Mouse (Mus musculus): Measurements from ENCODE around the gene Anapc11.

Gene Anapc11

DNA sequence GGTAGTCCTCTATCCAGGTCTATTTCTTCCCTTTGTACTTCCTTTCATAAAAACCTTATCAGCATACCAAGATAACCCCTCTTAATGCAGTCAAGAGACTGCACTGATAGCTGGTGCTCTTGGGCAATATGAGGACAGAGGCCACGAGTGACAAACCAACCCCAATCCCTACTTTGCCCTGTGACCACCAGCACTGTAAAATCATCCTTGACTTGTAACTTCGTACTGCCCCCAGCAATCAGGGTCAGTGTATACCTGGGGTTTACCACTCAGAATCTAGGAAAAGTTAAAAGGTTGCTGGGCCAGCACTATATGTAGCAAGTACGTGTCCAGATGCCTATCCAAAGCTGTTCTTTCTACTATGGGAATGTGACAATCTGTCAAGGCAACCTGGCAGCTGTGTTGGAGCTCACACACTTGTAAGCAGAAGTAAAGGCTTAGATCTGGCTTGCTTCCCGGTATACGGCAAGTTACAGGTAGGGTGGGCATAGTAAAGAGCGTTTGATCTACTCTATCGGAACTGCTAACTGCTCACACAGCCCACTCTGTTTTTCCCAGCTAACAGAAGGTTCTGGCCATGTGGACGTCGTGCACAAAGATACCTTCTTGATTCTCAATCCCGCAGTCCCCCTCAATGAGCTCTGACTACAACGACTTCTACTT is 26.3 kb upstream of the Anapc11 start:
- ChIA-PET CTCF (interaction anchor here in 2 of 4 experiments (0.7 to 3.4 kb wide), 9 partner anchors 9 to 204 kb away, joined by 3 to 18 read pairs (median 3); partner anchors contain the start of gene Rac3 (in 1 of the 2)), POLR2A (interaction anchor here in 3 of 4 experiments (0.6 to 16.3 kb wide), 92 partner anchors 8 to 657 kb away, joined by 3 to 358 read pairs (median 10); partner anchors contain the start of genes Arhgdia (in 3 of the 3), Arl16 (in 3 of the 3), Gcgr (in 3 of the 3) and Mafg (in 3 of the 3))

DNA sequence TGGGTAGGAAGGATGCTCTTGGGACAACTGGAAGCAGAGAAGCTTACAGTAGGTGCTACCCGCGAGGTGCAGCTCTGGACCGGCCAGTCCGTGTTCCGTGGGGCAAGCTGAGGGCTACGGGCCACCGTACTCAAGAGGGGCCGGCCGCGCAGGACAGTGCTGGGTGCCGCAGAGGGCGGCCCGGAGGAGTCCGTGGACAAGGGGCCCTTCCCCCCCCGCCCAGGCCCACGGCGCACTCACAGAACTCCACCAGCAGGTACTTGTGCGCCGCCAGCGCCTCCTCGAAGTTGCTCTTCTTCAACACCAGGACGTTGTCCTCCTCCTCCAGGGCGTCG is 25.8 kb upstream of the Anapc11 start:
- ChIA-PET CTCF (interaction anchor here in 3 of 4 experiments (0.6 to 3.4 kb wide), 12 partner anchors 10 to 643 kb away, joined by 3 to 18 read pairs (median 4); partner anchors contain the start of gene Rac3 (in 1 of the 3)), POLR2A (interaction anchor here (0.6 to 16.3 kb wide), 140 partner anchors 8 to 1101 kb away, joined by 3 to 358 read pairs (median 6); partner anchors contain the start of genes Arhgdia (in 3 of the 4), Arl16 (in 3 of the 4), Gcgr (in 3 of the 4) and Mafg (in 3 of the 4))

DNA sequence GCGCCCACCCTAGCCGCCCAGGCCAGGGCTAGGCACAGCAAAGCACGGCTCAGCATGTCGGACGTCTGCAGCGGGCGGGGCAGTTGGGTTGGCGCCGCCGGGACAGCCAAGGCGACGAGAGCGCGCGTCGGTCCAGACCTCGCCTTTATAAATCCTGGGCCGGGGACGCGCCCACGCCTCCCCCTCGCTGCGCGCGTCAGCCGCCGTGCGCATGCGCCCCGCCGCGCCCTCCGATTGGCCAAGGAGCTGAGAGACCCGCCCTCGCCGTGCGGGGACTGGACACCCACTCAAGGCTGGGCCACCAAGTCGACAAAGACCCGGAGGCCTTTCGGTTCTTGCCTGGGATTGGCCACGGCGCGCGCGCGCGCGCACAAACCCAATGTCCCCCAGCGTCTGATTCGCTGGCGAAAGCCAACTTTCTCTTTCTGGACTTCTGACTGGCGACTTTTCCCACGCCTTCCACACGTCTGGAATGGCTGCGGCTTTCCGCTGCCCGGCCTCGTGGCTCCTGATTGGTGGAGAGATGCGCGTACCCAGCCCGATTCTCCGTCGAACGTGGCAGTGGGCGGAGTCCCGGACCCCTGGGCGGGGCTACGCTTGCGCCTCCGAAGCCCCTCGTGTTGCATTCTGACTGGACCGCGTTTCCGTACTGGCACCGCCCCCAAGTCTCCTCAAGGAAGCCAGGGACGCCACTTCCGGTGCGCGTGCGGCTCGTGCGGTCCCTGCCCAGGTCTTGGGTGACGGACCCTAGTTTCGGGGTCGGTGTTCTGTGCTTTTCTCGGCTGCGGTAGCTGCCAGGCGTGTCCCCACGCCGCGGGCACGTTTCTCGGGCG is 25.3 kb upstream of the Anapc11 start, which contains the start of gene P4hb:
TSS of gene P4hb (minus strand) at position 502 of the 833 bp plus-strand sequence.
- ChIA-PET POLR2A (interaction anchor here (0.5 to 16.3 kb wide), 181 partner anchors 9 to 1100 kb away, joined by 3 to 358 read pairs (median 5); partner anchors contain the start of genes Arhgdia (in 3 of the 4), Arl16 (in 3 of the 4), Ccdc137 (in 3 of the 4) and Gcgr (in 3 of the 4)), CTCF (interaction anchor here in 3 of 4 experiments (0.6 to 3.4 kb wide), 14 partner anchors 9 to 643 kb away, joined by 3 to 18 read pairs (median 3); partner anchors contain the start of gene Rac3 (in 1 of the 3))

DNA sequence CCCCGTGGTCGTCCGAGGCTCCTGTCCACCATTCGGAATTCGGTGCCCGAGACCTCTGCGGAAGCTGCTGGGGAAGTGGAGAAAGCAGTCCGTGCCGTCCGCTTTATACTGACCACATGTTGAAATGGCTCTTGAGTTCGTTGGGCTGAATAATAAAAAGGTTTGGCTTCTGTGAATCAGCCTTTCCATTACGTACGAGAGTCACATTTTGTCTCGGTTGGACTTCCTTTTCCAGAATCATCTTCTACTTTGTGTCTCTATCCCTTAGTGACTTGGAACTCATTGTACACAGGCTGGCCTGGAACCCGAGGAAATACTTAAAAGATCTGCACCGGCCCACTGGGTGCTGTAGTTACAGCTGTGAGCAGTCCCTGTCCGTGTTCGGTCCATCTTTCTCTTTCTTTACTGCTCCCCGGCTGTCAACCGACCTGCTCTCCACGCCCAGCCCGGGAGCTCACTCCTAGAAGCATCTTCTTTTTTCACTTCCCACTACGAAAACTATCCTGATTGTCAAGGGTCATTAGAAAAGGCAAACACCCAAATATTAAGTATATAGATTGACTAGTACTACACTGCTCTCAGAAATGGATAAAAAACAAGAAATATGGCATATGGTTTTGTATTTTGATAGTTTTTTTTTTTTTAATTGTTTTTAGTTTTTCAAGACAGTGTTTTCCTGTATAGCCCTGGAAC is 24.5 kb upstream of the Anapc11 start:
- CTCF ChIA-PET, result interaction anchor here in 3 of 4 experiments (0.6 to 3.4 kb wide), 5 partner anchors 9 to 203 kb away, joined by 3 to 18 read pairs (median 5); no protein-coding TSS in a partner anchor
- POLR2A ChIA-PET, result interaction anchor here (0.5 to 16.3 kb wide), 89 partner anchors 8 to 1099 kb away, joined by 3 to 358 read pairs (median 6); partner anchors contain the start of genes Arl16 (in 3 of the 4), Gcgr (in 3 of the 4), Mrpl12 (in 3 of the 4) and Pycr1 (in 3 of the 4)

DNA sequence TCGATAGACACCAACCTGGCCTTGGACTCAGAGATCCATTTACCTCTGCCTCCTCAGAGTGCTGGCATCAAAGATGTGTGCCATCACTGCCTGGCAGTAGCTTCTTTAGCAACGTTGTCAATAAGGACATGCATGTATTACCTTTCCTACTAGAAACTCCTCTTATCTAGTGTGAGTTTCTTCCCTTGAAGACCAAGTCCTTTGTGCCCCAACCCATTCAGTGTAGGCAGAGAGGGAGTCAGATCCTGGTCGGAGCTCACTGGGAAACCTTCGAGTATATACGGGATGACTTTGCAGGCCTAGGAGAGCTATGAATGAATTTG is 24.0 kb upstream of the Anapc11 start:
- ChIA-PET POLR2A (interaction anchor here (0.6 to 16.3 kb wide), 68 partner anchors 8 to 631 kb away, joined by 3 to 358 read pairs (median 6); partner anchors contain the start of genes Mrpl12 (in 4 of the 4), Arl16 (in 3 of the 4), Pycr1 (in 3 of the 4) and Arhgdia (in 2 of the 4)), CTCF (interaction anchor here in 2 of 4 experiments (0.6 to 3.4 kb wide), 4 partner anchors 8 to 202 kb away, joined by 3 to 18 read pairs (median 7); no protein-coding TSS in a partner anchor)

DNA sequence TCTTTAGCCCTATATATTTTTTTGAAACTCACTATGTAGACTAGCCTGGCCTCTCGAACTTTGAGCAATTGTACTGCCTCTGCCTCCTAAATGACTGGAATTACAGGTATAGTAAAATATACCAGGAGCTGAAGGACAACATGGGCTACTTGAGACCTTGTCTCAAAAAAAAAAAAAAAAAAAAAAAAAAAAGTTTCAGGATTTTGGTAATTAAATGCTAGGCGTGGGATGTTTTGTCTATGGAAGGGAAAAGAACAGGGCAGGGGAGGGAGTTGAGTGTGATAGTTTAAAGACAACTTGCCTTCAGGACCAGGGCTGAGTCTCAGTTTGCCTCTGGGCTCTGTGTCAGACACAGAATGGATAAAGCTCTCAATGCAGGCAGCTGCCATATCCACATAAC is 23.2 kb upstream of the Anapc11 start:
- POLR2A ChIA-PET, result interaction anchor here (0.6 to 16.3 kb wide), 42 partner anchors 10 to 572 kb away, joined by 3 to 358 read pairs (median 5); partner anchors contain the start of genes Mcrip1 (in 2 of the 4), Mrpl12 (in 2 of the 4), Npb (in 2 of the 4) and Ppp1r27 (in 2 of the 4)
- CTCF ChIA-PET, result interaction anchor here in 1 of 4 experiments (0.5 to 3.4 kb wide), 2 partner anchors 7 to 128 kb away, joined by 5 to 18 read pairs; no protein-coding TSS in a partner anchor

DNA sequence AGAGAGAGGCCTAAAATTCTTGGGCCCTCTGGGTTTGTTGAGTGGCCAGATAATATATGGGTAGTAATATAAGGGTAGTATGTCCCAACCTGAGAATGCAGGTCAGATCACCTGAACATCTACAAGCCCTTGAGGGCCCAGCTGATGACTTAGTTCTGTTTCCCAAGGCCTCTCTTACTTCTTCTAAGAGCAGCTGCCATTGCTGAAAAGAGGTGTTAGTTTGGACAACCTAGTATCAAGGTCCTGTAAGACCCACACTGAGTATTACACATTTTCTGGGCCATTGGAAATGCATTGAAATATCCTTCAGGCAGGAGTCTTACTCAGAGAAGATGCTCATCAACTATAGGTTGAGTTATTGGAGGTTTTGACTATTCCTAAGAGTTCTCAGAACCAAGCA is 22.3 kb upstream of the Anapc11 start:
- ChIA-PET POLR2A (interaction anchor here in 3 of 4 experiments (0.8 to 16.3 kb wide), 21 partner anchors 9 to 274 kb away, joined by 3 to 358 read pairs (median 8); partner anchors contain the start of genes Pycr1 (in 2 of the 3), Slc25a10 (in 2 of the 3), Alyref (in 1 of the 3) and Anapc11 (in 1 of the 3)), CTCF (interaction anchor here in 2 of 4 experiments (1.6 to 1.9 kb wide), 2 partner anchors 138 to 200 kb away, joined by 3 to 6 read pairs; partner anchors contain the start of gene Lrrc45 (in 1 of the 2))

DNA sequence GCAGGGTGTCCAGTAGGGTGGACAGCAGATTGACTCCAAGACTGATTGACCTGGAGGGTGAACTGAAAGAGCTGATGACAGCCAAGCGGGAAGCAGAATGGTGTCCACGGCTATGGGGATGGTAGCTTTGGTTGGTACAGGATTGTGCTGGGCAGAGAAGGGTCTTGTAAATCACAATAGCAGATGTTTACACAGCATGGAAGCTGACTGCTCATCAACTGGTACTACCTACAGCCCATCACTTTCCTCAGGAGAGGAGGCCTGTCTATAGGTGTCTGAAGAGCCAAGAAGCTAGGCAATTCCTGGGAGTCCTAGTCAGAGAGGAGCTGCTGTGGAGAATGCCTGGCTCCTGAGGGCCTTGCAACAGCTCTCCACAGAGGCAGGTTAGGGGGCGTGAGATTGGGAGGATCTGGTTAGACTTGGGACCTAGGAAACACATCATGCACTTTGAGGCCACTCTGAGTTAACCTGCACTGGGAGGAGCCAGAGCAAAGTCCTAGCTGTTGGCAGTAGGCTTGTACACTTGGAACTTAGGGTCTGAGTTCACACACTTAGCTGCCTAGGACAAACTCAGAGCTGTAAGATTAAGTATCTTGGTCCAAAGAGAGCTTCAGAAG is 21.7 kb upstream of the Anapc11 start:
- ChIA-PET CTCF (interaction anchor here in 3 of 4 experiments (0.7 to 1.9 kb wide), 13 partner anchors 9 to 200 kb away, joined by 3 to 14 read pairs (median 4); partner anchors contain the start of genes Pycr1 (in 2 of the 3) and Lrrc45 (in 1 of the 3)), POLR2A (interaction anchor here (0.6 to 16.3 kb wide), 42 partner anchors 8 to 394 kb away, joined by 3 to 358 read pairs (median 4); partner anchors contain the start of genes Alyref (in 2 of the 4), Mrpl12 (in 2 of the 4), Slc25a10 (in 2 of the 4) and Anapc11 (in 1 of the 4))

DNA sequence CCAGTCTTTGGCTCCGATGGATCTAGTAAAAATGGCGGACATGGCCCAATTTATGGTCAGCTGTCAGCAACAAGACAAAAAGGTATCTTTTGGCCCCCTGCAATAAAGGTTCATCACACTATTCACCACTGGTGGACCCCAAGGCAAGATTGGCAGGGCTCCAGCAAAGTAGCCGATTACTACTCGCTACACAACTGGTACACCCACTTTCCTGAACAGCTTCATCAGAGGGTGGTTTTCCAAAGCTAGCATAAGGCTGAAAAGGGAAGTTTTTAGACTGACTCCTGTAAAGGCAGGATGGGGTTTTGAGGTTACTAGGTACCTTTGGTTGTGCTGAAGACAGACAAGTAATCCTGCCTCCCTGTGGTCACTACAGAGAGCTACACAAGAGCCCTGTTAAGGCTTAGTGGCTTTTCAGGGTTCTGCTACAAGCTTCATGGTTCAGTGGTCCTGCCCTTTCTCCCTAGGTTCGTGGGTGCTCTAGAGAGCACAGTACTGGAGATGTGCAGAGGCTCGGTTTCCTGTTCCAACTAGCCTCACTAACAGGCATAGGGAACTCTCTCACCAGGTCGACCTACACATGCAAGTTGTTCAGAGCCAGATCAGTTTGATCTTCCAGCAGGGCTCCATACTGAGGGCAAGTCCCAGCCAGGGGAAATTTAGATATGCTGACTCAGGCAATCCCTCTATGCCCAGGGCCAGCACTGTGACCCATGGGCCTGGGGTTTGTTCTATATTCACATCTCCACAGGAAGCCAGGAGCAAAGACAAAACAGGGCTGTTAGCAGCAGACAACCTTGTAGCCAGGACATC is 20.8 kb upstream of the Anapc11 start:
- ChIA-PET POLR2A (interaction anchor here in 3 of 4 experiments (0.6 to 16.3 kb wide), 50 partner anchors 8 to 669 kb away, joined by 3 to 358 read pairs (median 4); partner anchors contain the start of genes Alyref (in 2 of the 3), Mrpl12 (in 2 of the 3), Slc25a10 (in 2 of the 3) and Anapc11 (in 1 of the 3)), CTCF (interaction anchor here (0.5 to 1.9 kb wide), 24 partner anchors 8 to 1937 kb away, joined by 3 to 14 read pairs (median 4); partner anchors contain the start of genes Pycr1 (in 2 of the 4) and Lrrc45 (in 1 of the 4))

DNA sequence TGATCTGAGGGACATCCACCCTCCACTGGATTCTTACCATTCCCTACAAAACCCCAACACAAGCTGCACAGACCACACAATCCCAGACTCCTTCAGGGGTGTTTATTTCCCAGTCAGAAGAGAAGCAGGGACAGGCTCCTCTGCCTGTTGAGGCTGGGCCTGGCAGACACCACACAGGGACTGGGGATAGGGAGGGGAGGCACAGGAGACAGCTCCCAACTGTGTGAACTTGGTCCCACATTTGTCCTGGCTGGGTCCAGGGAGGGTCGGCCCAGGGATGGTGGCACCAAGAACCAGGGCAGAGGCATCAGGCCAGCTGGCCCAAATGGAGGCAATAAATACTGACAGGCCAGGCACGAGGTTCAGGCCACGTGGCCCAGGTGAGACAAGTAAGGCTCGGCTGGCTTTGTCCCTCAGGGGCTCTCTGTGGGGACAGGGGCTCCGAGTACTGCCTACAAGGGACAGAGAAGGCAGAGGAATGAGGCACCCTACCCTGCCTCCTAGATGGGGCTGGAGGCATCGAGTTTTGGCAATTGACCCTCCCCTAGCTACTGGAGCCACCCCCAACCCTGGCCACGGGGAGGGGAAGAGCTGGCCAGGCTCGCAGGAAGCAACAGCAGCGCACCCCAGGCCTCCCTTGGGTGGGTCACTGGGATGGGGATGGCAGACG is 20.1 kb upstream of the Anapc11 start:
- ChIA-PET POLR2A (interaction anchor here in 3 of 4 experiments (0.6 to 16.3 kb wide), 32 partner anchors 8 to 670 kb away, joined by 3 to 358 read pairs (median 7); partner anchors contain the start of genes Alyref (in 2 of the 3), Slc25a10 (in 2 of the 3), Anapc11 (in 1 of the 3) and Fasn (in 1 of the 3)), CTCF (interaction anchor here (0.5 to 2.4 kb wide), 18 partner anchors 7 to 1937 kb away, joined by 3 to 25 read pairs (median 4); partner anchors contain the start of gene Pycr1 (in 2 of the 4))

DNA sequence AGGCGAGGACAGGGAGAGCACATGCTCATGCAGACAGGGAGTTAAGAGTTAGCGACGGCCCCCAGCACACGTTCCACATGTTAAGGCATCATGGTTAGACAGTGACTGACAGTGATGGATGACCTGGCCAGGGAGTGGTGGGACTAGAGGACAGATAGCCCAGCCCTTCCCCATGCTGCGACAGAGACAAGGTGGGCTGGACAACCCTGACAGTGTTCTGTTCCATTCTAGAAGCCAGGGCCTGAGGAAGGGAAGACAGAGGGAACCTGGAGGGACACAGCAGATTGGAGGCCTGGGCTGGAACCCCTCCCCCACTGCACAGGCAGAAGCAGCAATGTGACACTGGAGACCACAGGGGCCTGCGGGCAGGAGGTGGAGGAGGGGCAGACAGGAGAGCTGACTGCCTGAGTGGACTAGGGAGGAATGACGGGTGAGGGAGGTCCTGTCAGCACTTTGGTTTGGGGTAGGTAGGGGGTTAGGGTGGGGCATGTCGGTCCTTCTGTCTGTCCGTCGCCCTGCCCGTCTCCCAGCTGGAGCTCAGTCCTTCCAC is 19.5 kb upstream of the Anapc11 start:
- CTCF ChIA-PET, result interaction anchor here in 3 of 4 experiments (0.7 to 2.6 kb wide), 22 partner anchors 9 to 155 kb away, joined by 3 to 25 read pairs (median 4); partner anchors contain the start of genes Arl16 (in 1 of the 3) and Pycr1 (in 1 of the 3)
- POLR2A ChIA-PET, result interaction anchor here in 3 of 4 experiments (0.6 to 16.3 kb wide), 47 partner anchors 9 to 372 kb away, joined by 3 to 358 read pairs (median 5); partner anchors contain the start of genes Alyref (in 2 of the 3), Cenpx (in 2 of the 3), Lrrc45 (in 2 of the 3) and Sirt7 (in 2 of the 3)

DNA sequence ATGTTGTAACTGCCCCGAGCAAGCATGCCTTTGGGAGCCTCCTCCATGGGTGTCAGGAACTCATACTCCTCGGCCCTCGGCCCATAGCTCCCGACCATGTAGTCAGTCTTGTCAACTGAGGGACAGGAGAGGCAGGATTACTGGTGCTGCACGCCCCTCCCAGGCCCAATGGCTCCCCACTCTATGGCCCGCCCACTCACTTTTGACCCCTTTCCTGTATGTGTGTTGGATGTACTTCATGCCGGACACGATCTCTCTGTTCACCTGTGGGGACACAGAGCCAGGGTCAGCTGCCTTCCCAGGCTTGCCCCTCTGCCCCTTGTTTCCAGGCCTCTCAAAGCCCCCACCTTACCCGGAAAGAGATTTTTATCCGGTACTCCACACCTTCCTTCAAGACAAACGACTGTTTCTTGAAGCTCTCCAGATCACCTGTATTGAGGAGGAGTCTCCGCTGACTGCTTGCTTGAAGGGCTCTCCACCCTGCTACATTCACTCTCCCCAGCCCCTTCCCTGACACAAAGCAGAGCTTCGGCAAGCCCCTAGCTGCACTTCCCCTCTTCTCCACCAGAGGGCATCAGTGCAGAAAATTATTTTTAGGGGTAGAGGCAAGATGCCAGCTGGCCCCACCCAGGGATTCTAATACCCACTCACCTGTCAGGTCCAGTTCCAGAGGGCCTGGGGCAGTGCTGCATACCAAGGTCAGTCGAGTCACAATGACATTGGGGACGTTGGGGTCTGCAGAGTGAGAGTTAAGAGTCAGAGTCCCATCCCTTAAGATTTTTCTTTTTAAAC is 18.7 kb upstream of the Anapc11 start:
- POLR2A ChIA-PET, result interaction anchor here (0.5 to 16.3 kb wide), 72 partner anchors 8 to 624 kb away, joined by 3 to 358 read pairs (median 4); partner anchors contain the start of genes Pycr1 (in 3 of the 4), Alyref (in 2 of the 4), Arl16 (in 2 of the 4) and Cenpx (in 2 of the 4)
- CTCF ChIA-PET, result interaction anchor here (0.5 to 2.6 kb wide), 54 partner anchors 10 to 1157 kb away, joined by 3 to 25 read pairs (median 4); partner anchors contain the start of genes Rac3 (in 2 of the 4), Alyref (in 1 of the 4), Anapc11 (in 1 of the 4) and Arl16 (in 1 of the 4)

DNA sequence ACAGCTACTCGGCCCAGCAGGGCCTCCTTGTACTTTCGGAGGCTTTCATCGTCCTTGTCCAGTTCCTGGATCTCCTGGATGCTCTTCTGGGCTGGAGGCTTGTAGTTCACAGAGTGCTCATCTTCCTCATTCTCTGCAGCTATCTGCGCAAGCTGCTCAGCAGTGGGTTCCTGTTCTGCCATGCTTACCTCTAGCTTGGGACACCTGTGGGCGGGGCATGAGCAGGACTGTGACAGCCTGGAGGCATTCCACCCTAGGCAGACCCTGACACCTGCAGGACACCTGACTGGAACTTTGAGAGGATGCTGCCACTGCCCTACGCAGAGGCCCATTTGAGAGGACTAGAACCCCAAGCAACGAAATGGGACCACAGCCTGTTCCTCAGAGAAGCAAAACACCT is 18.0 kb upstream of the Anapc11 start:
- CTCF ChIA-PET, result interaction anchor here (0.5 to 2.6 kb wide), 43 partner anchors 9 to 411 kb away, joined by 3 to 25 read pairs (median 4); partner anchors contain the start of genes Alyref (in 1 of the 4), Anapc11 (in 1 of the 4), Arl16 (in 1 of the 4) and Cenpx (in 1 of the 4)
- POLR2A ChIA-PET, result interaction anchor here (0.6 to 16.3 kb wide), 62 partner anchors 8 to 624 kb away, joined by 3 to 358 read pairs (median 4); partner anchors contain the start of genes Pycr1 (in 3 of the 4), Alyref (in 2 of the 4), Arl16 (in 2 of the 4) and Cenpx (in 2 of the 4)

All from embryonic stem cell, embryonic (primary cell).